Mouse (Mus musculus): ENCODE data around the gene Hs6st3.
"Not testable (repeated sequence)": the region's sequence is repeated elsewhere in the genome, so short reads cannot be mapped to it uniquely, and the experiment has no call there.

Gene Hs6st3

DNA sequence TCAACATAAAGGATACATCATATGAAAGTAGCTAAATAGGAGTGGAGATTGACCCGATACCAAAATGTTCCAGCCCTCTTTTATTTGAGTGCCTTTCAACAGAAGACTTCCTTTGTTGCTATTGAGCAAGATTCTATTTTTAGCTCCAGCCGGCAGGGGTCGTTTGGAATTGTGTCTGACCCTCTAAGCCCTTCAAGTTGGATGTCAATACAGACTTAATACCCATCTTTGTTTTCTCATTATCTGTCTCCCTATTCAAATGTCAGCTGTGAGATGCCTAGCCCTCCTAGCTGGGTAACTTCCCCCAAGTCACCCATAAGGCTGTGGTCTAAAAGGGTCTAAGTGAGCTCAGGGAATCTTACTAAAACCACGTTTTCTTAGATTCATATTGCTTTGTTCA lies 312.3 kb downstream of the Hs6st3 start:
- no peak for DNase-seq (ENCODE audit: low read depth, low spot score)

DNA sequence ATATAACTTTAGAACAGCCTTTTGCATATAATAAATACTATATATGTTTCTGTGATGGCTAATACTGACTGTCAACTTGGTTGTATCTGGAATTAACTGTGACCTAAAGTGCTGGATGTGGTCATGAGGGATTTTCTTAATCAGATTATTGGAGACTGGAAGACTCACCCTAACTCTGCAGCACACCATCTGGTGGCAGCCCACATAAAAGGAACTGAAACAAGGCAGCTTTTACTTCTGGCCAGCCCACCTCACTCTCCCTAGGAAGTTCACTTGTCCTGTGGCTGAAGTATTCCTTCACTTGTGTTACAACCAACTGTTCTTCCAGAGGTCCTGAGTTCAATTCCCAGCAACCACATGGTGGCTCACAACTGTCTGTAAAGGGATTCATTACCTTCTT lies 313.5 kb downstream of the Hs6st3 start:
- DNase-seq (ENCODE audit: low read depth, low spot score), result no peak

DNA sequence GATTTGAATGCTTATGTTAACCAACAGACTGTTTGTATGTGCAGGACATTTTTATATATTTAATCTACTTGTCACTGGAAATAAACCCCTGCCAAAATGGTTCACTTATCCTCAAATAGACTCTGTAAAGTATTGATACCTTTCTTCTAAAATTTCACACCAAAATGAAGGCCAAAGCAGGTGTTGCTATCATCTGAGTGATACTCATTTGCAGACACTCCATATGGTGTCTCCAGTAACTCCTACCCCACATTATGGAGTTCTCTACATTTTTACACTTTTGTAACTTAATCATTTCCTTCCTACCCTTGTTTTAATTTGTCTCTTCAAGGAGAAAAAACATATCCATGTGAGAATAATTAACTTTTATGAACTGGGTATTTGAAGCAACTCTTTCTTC lies 314.2 kb downstream of the Hs6st3 start:
- DNase-seq (ENCODE audit: low read depth, low spot score), result no peak

DNA sequence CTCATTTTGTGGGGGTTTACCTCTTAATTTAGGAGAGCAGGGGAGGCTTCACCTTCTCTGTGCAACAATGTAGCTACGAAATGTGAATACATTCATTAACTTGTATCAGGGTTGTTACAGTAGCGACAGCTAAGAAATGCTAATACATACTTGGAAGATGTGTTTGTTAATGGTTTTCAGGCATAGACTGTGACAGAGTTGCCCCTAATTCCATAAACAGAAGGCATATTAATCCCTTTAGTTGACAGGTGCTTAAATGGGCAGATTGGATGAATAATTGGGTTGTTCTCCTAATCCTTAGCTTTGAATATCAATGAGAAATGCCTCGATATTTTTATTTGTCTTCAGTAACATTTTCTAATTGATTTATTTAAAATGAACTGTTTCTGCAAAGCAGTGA lies 314.7 kb downstream of the Hs6st3 start:
- DNase-seq (ENCODE audit: low read depth, low spot score), result no peak

DNA sequence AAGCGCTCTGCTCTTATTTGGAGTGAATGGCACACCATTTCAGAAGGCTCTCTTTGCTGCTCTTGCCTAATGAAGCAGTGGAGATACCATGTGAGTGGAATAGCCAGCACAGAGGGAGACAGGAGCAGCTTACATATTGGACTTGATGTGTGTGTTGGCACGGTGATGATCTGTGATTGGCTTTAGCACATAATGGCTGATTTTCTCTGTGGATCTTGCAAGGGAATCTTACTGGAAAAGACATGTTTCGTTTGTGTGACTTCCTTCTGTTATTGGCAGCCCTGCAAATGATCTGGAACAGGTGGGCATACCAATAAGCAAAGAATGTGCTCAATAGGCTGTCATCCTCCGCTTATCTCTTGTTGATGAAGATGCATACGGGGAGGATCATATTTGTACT lies 326.2 kb downstream of the Hs6st3 start:
- no peak for DNase-seq (ENCODE audit: low read depth, low spot score)

DNA sequence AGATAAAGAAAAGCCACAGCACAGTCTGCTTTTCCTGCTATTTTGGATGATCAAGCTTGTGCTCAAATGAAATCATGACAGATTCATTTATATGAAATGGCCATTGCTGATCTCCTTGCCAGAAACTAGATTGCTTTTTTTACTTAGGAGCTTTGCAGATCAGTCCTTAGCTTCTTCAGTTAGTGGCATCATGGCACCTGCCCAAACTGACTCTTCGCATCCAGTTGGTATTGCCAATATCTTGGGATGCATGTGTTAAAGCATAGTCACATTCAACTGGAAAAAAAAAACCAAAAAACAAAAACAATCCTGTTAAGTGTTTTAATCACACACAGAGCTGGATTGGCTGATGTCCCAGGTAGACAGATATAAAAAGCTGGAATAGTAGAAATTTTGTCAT lies 326.7 kb downstream of the Hs6st3 start:
- DNase-seq (ENCODE audit: low read depth, low spot score), result no peak

DNA sequence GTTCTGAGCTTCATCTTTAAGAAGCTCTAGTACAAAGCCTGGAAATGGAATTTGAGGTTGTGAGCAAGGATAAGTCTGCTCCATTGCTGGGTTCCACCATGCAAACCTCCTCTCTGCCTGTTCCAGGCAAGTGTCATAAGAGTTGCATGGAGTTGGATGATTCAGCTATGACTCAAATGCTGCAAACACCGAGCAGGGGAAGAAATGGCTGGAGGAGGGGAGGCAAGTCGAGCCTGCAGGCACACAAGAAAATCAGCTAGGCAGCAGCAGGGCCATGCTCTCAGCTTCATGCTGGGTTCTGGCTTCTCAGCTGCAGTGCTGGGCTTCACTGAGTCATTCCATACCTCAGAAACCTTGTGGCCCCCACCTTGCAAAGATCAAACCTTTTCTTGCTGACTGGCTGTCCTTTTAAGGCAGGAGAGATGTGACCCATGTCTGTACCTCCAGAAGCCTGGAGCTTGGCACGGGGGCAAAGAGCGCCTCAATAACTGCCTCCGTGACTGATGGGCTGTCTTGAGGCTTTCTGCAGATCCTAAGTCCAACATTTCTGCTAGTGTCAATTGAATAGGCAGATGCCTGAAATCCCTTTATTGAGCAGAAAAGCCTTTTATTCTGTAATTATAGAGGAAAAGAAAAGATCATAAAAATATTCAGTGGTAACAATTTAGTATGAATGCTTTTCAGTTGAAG lies 328.9 kb downstream of the Hs6st3 start:
- no peak for DNase-seq (ENCODE audit: low read depth, low spot score)

DNA sequence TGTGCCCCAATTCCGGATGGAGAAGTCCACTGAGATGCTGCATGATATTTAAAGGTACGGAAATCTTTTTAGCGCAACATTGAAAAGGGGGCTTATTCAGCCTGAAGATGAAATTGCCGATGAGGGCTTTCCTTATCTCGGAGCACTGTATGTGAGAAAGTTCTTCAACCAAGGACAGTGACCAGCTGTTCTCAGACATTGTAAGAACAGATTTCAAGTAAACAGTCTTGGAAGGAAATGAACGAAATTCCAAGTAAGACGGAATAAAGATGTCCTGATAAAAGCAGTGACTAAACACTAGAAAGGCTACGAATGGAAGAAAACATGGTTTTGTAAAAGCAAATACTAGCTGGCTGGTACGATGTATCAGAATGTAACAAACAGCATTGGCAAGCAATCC lies 338.4 kb downstream of the Hs6st3 start:
- DNase-seq (ENCODE audit: low read depth, low spot score), result no peak

DNA sequence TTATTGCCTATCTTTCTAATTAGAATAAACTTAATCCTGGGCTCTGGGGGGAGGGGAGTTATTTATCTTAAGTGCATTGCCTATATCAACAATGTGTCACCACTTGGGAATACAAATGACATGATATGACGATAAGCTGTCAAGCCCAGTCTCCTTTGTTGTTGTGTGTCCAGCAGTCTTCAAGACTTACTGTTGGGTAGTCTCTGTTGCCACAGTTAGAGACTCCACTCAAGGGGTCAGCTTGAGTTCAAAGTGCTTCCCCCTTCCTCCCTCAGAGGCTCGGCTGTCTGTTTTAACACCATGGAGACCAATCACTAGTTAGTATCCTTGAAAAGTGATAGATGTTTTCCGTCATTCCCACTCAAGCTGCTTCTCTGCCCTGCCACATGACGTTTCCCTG lies 339.7 kb downstream of the Hs6st3 start:
- no peak for DNase-seq (ENCODE audit: low read depth, low spot score)

DNA sequence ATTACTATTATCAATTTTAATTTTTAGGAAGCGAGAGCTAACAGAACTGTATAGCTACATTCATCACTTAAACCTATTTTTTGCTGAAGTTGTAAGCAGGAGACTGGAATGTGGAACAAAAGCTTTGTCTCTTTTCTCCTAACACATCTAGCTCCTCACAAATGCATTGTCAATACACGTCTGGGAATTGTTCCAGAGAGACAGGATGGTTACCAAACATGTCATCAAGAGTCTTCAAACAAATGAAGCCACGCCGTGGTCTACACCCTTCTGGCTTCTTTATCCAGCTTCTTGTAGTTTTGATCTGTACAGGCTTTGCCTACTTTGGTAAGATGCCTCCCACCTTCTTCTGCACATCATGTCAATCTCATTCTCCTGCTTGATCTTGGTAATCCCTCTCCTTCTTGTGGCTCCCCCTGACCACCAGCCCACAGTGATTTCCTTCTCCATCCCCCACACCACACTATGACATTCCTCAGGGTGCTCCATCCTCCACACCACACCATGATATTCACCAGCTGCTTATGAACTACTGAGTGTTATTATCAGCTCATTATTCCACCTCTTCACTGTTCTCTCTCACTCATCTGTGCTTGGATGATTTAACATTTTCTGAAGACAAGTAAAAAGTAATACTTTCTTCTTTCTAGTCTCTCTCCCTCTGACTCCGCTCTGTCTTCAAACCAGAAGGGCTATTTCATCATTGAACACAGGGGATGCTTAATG lies 351.0 kb downstream of the Hs6st3 start:
- DNase-seq (ENCODE audit: low read depth, low spot score), result no peak

DNA sequence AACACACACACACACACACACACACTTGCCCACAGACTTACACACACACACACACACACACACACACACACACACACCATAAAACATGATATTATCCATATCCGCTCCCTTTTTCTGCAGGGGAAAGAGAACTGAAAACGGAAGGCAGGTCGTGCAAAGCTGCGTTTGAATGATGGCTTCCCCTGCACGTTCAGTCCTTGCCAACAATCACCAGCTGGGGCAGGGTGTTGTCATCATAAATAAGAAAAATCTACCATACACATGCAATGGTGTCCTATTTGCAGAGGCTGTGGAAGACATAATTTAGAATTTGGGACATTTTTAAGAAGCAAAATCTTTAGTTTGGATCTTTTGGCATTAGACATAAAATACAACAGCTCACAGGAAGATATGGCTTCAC lies 382.5 kb downstream of the Hs6st3 start:
- no peak for DNase-seq (ENCODE audit: low read depth, low spot score)

DNA sequence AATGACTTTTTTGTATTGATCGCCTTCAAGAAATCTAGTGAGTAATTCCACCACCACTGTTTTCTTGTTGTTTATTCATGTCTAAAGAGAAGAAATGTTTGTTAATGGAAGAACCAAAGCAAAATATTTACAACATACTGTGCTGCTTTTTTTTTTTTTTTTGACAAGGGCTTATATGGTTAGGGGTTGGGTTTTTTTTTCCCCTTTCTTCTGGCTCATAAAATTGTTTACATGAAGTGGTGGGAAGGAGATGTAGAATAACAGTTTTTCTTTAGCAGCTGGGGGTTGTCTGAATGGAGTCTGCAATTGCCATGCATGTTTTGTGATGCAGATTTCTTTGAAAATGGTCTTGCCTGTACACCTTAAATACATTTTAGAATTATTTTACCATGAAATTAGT lies 382.9 kb downstream of the Hs6st3 start:
- DNase-seq (ENCODE audit: low read depth, low spot score), result no peak

DNA sequence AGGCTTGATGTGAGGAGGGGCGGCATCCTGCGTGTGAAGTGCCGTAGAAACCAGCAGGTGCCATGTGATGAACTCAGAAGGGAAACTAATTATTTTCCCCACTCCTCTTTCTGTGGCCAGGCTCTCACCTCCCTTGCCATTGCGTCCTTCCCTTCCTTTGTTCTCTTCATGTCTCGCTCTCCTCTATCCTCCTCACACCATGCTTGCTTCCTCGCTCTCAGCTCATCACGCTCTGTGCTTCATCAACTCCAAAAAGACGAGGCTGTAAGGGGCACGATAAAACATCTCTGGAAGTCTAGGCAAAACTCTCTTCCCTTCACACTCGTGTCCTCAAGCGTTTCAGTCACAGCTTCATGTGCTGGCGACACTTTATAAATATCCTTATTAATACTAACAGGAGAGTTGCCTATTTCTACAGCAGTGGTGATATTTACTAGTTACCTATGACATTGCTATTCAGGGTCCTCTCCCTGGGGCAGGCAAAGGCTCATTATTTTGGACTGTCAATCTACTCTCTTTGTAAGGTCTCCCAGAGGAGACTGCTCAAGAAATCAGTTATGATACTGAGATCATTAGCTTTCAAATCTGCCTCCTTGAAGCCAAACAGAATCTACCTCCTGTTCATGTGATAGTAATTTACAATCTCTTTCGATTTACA lies 394.9 kb downstream of the Hs6st3 start:
- DNase-seq (ENCODE audit: low read depth, low spot score), result no peak

DNA sequence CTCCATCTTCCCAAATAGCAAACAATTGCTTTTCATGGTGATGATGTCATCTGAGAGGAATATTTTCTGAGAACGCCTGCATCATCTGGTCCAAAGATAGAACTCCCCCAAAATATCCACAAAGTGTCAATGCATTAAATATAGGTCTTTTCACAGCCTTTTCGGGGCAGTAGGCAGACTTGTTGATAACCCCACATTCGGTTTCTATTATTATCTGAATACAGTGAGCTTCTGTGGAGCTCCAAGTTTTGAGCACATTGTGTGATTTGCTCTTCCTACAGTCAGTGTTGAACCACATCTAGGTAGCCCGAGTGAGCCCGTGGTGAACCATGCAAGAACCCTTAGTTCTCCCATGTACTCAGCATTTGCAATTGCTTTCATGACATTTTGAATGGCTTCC lies 402.4 kb downstream of the Hs6st3 start:
- DNase-seq (ENCODE audit: low read depth, low spot score), result no peak

DNA sequence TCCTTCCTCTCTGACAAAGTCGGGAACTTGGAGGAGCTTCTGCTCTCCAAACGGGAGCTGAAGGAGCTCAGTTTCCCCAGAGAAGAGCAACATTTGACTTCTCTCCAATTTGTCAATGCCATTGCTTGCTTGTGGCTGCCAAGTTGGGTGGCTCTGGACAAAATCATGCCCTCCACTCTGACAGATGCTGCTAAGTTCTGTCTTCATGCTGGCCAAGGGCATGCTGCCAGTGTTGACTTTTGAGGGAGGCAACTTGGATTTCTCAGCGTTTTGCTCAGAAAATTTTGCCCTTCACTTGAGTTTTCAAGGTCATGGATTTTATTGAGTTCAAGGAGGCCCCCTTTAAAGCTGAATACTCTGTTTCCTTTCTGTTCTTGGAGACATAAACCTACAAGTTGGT lies 406.5 kb downstream of the Hs6st3 start:
- DNase-seq (ENCODE audit: low read depth, low spot score), result no peak

DNA sequence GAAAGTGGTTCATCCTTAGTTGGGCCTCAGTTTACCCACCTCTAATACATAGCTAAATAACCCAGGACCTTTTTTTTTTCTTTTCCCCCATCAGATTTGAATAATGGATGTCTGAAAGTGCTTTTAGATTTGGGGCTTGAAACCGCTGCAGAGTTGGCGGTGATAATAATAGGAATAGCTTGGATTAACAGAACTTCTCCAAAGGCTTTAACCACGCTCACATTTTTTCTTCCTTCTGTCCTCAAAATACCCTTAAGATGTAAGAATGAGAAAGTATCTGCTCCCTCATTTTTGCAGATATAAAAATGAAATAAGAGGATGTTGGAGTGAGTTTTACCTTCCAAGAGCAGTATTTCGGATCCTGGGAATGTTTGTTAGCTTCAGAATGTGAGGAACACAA lies 420.2 kb downstream of the Hs6st3 start:
- DNase-seq (ENCODE audit: low read depth, low spot score), result no peak

DNA sequence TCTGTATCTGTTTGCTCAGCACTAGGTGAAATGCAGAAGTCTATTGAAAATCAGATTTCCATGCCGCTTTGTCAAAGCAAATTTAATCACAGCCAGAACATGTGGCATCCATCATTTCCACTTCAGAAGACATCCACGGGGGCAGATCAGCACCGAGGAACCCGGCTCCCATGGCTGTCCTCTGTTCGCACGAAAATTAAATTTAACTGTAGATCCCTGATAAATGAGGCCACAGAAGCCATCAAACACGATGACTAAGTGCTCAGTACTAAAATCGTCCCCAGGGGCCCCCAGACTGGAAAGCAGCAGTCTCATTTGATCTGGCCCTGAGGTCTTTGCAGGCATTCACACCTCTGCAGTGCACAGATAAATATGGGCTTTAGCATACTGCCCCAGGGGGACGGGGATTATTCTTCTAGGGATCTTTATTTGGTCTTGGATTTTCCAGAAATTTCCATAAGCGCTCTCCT lies 443.9 kb downstream of the Hs6st3 start:
- no peak for DNase-seq (ENCODE audit: low read depth, low spot score)

DNA sequence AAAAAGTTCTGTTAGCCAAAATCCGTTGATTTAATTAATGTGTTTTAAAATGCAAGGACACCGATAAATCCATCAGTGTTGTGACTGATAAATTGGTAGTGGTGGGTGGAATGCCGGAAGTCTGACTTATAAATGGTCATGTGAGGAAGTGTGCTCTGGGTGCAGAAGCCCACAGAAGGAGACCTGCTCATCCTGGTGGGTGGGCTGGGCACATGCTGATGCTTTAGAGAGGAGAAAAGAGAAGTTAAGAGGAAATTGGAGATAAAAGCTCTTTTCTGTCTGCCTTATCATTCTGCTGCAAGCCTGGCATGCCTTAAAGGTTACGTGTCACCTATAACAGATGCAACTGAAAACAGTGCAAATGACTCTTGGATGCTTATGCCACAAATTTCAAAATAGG lies 446.9 kb downstream of the Hs6st3 start:
- no peak for DNase-seq (ENCODE audit: low read depth, low spot score)

DNA sequence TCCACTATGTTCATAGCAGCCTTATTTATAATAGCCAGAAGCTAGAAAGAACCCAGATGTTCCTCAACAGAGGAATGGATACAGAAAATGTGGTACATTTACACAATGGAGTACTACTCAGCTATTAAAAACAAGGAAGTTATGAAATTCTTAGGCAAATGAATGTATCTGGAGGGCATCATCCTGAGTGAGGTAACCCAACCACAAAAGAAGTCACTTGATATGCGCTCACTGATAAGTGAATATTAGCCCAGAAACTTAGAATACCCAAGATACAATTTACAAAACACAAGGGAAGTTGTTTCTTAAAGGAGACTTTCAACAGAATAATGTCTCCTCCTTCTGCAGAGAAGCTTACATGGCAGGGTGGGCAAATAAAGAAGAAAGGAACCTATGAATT lies 449.2 kb downstream of the Hs6st3 start:
- DNase-seq (ENCODE audit: low read depth, low spot score), result not testable (repeated sequence)

DNA sequence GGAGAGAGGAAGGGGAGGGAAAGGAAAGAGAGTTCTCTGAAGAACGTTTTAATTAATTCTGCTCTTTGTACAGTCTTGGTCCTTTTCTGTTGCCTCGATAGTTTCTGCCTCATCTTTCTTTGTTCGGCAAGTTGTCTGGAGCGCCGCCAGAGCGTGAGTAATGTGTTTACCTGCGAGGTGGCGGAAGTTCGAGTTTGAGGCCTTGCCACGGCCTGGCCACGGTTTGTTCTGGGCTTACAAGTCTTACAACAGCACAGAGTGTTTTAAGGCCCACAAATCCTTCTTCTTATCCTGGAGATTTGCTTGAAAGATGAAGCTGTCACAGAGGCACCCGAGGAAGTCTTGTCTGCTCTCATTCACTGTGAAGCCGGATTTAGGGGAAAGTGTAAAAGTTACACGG lies 466.2 kb downstream of the Hs6st3 start:
- no peak for DNase-seq (ENCODE audit: low read depth, low spot score)

DNA sequence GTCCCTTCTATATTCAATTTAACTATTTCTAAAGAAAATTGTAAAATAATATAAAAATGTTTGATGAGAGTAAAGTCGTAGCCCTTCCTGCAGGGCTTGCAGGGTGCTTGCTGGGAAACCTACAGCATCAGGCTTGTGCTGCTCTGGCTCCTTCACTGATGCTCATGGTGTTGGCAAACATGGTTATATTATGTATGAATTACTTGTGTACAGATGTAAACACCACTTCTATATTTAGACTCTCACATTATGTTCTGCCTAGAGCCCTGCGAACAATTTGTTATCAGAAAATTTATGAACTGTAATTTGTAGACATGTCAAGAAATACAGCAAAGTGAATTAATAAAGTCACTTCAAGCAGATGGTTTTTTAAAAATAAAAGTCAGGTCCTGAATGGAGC lies 474.7 kb downstream of the Hs6st3 start:
- no peak for DNase-seq (ENCODE audit: low read depth, low spot score)

DNA sequence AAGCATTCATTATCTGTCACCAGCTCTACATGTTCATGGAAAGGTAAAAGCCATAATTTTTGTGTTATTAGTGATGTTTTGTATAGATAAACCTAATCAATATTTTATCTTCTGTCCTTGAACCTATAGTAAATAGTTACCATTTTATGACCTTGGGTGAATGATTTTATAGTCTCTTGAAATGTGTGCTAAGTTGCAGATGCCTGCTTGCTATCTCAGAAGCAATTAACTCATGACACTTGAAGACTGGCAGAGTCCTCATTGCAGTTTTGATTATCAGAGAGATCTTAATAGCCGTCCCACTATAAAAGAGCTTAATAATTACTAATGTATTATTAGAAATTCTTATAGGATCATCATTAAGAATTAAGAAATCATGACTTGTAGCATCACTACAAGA lies 491.0 kb downstream of the Hs6st3 start:
- DNase-seq (ENCODE audit: low read depth, low spot score), result no peak

DNA sequence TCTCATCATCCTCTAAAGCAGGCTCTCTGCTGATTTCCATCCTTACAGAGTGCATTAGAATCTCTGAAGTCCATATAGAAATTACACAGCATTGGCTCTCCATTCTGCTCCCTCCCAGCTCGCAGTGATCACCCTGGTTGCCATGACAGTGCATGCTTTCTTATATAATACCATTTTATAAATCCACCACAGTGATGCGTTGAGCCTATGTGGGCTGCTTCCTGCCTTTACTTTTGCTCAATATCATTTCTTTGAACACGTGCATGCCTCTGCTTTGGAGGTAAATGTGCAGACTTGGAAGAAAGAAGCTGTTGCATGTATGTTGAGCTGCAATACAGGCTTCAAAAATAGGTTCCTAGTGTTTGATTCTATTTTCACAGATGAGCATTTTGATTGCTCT lies 494.9 kb downstream of the Hs6st3 start:
- no peak for DNase-seq (ENCODE audit: low read depth, low spot score)
